Mouse (Mus musculus) G1E-ER4 (cell line): Measurements from ENCODE around the gene Esr2. TPM values are rescaled to one million over a fixed set of nuclear protein-coding genes. Genes with fewer than 3 reads are reported as not detected.

Experiments used
- GATA1 ChIP-seq: IDR thresholded peaks from one replicate; pipeline ENCODE4 v1.8.0; 2012; ENCODE audit warnings: low read length, inconsistent platforms
- polyA plus RNA-seq: library from polyadenylated mRNA; stranded (reverse); fragments of >175 nt; gene quantifications from 2 replicates; pipeline ENCODE4 v1.2.3, GENCODE M21; 2012

Gene Esr2
- polyA plus RNA-seq, 1 experiment: not detected

DNA sequence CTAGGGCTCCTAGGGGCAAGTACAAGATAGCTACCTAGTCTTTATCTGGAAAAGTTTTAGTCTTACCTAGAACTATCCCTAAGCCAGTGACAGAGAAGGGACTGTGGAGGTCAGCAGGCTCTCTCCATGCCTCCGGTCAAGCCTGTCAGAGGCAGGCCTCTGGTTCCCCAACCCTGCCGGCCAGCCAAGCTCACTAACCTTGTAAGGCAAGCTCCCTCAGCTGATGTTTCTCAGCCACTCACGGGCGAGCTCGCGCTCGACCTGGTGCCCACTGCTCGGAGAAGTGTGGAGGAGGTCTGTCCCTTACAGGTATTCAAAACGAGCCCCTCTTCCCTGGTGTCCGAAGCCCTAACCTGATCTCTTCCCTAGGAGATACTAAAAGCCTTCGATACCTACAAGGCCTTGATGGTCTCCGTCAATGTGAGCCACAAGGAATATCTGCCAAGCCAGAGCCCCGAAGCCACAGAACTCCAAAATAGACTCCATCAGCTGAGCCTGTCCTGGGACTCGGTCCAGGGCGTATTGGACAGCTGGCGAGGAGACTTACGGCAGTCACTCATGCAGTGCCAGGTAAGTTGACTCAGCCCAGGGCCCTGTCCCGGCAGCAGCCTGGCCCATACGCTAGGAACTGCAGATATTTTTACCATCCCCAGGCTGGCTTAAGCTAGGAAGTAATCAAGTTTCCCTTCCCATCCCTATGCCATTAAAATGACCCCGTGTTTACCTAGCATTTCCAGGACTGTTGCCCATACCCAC, 72.3 kb downstream of the Esr2 start:
- TF ChIP-seq GATA1: no peak

DNA sequence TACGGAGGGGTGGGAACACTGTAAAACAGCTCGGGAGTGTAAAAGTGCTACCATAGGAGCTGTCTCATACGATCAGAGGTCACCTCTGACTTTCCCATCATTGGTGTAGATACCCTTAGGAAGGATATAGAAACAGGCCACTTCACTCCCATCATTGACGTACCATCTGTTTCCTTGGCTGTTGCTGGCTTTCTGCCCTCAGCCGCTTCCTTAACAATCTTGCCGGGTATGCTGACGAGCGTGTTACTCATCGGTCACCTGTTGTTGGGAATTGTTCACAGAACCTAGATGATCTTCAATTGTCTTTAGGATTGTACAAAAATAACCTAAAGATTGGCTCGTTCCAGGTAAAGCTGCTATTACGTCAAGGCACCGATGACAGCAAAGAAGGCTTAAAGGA, 74.4 kb downstream of the Esr2 start:
- no peak for TF ChIP-seq GATA1

DNA sequence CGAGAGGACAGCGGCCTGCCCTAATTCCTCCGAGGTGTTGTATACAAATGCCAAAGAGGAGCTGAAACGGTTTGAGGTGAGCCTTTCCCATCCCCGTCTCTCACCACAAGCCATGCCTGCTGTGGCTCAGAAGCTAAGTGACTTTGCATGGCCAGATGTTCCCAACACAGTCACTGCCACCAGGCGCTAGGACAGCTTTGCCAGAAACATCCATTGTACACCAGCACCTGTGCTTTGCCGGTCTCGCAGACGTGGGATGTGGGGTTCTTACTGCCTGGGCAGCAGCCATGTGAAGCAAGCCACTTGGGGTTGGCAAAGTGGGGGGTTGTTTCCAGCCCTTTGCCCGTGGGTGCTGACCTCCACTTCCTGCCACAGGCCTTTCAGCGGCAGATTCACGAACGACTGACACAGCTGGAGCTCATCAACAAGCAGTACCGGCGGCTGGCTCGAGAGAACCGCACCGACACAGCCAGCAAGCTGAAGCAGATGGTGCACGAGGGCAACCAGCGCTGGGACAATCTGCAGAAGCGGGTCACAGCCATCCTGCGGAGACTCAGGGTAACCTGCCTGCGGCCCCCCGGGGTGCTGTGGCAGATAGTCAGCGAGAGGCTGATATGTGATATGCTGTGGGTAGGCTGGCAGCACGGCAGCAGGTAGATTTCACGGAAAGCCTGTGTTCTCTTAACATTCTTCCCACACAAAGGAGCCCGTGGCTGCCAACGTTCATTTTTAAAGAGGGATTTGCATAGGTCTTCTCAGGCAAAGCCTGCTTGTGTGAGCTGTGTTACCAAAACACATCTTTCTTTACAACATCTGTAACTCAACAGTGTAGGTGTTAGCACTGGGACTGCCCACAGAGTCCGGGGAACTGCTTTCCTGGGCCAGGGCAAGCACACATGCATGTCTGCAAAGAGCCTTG, 81.7 kb downstream of the Esr2 start:
- TF ChIP-seq GATA1: no peak

DNA sequence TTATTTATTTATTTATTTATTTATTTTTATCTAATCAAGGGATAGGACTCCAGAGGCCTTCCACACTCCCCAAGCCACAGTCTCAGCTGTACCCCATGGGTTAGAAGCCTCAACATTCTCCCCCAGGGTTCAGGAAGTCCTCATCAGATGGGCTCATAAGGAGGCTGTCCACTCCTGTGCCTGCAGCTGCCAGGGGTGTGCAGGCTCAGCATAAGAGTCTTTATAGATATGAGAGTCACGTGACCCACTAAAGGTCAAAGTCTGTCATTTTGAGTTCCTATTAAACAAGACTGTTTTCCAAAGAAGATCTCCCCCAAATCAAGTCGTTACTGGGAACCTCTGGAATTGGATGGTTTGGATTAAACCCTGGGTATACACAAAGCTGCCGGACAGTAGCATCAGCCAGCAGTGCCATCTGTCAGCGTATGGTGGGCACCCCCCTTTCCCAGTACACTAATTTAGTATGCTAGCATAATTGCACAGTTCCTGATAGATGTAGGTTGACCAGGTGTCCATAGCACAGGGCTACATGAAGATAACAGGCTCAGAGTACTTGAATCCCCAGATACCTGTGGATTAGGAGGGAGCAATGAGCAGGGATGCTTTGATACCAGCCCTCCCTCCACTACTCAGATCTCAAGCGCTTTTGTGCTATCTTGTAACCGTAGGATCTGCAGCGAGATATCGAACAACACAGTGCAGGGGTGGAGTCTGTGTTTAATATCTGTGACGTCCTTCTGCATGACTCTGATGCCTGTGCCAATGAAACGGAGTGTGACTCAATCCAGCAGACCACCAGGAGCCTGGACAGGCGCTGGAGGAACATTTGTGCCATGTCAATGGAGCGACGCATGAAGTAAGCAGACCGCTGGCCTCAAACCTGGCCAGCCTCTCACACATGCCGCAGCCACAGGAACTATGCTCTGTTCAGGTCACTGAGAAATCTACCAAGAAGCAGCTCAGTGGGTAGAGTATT, 83.2 kb downstream of the Esr2 start:
- no peak for TF ChIP-seq GATA1

DNA sequence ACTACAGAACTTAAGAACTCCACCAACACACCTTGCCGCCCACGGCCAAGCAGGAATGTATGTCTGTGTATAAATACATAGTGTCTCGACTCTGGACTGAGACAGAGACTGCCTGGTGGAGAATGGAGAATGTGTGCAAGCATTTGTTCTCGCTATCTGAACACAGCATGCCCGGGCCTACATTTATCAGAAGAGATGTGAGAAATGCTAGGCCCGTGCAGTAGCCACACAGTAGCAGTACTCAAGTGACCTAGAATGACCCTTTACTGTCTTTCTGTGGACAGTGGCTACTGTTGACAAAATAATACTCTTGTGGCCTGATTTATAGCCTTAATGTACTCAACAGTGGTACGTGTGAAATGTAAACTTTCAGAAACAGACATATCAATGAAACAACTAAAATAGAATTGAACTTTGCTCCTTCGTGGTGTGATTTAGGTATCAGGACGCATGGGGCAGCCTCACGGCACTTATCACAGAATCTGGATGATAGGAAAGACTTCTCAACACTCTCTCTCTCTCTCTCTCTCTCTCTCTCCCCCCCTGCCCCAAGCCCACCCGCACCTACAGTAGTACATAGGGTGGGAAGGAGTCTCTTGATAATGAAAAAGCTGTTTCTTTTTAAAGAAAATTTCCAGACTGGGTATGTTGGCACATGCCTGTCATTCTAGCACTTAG, 84.1 kb downstream of the Esr2 start:
- TF ChIP-seq GATA1: no peak

DNA sequence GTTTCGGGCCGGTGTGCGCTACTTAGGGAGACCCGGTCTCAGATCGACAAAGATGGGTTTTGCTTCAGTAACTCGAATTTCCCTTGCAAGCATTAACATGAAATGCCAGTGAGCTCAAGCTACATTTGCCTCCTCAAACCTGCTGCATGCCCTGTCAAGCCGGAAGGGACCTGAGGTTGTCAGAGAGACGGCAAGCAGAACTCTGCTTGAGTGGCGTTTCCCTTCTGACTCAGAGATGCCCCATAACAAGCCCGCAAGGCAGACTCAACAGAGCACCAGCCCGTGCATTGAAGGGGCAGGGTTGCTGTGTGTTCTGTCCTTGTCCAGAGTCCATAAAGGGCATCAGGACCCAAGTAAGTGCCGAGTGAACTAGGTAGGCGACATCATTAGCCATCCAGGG, 90.0 kb downstream of the Esr2 start:
- no peak for TF ChIP-seq GATA1

DNA sequence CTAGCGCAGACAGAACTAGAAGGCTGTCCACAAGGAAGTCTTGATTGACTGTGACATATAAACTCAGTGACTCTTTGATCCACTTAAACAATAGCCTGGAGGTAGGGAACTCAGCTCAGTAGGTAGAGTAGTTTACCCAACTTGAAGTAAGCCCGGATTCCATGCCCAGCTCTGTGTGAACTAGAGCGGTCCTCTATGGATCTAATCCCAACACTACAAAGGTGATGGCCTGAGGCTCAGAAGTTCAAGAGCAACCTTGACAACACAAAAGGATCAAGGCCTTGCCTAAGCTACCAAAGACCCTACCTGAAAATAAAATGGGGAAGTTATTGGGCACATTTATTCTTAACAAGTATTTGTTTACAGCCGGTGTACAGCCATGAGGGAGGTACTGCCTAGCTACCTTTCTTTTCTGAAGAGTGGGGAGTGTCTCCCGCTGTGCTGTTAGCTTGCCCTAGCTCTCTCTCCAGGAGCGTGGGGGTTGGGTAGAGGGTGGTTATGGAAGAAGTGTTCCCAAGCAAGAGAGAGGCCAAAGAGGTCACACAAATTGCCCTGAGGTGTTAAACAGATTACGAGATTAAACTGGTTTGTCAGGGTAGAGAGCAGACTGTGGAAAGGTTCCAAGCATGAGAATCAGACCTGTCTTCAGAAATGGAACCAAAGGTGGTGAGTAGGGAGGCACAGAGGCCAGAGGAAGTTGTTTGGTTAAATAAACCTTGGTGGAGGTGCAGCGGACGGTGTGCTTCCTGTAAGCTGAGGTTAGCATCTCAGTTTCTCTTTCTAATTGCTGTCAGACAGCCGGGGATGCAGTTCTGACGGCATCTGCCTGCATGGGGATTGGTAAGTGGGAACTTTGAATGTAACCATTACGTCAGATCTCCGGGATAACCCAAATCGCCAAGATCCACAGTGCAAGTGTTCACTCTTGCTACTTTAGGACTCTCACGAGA, 90.8 kb downstream of the Esr2 start:
- no peak for TF ChIP-seq GATA1

DNA sequence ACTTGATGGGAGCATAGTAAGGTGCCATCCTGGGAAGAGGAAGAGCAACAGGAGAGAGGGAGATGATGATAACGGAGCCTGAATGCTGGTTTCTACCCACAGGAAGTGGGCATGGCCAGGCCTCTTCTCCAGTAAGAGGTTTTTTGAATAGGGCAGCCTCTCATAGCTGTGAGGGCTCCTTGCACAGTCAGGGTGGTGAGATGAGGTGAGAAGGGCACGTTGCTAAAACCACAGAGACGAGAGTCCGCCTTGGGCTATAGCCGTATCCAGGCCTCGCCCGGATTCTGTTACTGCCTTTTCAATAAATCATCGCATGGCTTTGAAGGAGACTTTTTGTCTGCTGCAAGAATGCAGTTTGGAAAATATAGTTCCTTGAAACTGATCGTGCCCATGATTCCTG, 92.0 kb downstream of the Esr2 start:
- no peak for TF ChIP-seq GATA1

DNA sequence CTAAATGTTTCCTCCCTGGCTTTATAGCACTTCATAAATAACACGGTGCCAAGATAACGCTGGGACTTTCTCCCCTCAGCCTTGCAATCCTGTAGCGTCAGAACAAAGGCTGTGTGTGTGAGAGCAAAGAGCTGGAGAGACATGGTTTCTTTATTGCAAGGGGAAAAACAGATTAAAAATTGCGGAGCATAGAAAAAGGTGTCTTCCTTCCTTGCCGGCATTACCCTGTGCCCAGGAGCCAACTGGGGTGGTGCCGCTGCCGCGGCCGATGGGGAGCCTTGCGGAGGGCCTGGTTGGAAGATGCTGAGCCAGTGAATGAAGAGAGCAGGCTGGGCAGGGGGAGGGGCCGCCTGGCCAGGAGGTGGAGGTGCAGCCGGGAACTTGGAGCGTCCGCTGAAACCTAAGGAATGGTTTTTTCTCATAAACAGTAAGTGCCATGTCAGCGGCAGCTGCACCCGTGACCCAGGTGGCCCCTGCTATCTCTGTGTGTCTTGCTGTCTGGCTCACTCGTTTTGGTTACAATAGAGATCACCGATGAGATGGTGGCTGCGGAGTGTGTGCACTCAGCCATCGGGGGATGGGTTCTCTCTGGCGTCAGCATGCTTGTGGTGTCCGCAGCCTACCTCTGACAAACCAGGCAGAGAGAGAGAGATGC, 95.4 kb downstream of the Esr2 start:
- TF ChIP-seq GATA1: no peak

DNA sequence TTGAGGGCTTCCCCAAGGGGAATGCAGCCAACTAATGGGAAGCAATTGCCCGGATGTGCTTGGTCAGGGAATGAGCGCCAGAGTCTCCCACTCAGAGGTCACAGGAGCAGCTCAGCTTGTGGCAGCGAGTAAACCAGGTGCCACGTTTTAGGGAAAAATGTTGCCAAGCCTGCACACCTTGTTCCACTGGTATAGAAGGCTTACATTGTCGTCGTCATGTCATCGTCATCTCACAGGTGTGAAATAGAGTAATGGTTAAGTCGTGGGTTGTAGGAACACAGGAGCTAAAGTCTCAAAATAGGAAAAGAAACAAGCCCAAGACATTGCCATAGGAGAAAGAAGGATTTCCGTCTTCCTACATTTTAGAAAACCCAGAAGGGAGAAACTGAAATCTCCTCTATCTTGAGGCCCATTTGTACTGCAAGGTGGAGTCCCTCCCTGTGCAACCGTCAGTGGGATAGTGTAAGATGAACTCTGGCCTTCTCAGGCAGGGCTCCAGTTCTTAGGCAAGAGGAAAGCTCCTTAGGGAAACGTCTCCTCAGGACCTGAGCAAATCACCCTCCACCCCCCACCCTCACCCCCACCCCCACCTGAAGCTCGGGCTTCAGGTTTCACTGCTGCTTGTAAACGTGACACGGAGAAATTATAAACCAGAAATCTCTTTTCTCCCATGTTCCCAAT, 96.0 kb downstream of the Esr2 start:
- TF ChIP-seq GATA1: no peak

DNA sequence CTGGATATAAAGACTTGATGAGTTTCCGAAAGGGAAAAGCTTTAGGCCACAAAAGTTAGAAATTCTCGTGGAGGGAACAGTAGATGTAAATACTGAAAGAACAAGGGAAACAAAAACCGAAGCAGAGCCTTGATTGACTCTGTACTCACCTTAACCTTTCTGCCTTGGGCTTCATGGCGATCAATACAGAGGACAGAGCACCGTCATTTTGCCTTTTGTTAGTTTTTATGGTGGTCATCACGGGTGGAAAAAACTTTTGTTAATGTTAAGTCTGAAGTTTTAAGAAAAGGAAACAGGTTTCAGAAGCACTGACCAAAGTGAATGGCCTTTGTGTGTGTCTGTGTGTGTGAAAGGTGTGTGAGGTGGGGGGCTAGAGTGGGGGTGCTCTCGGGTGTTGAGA, 103.1 kb downstream of the Esr2 start:
- no peak for TF ChIP-seq GATA1

DNA sequence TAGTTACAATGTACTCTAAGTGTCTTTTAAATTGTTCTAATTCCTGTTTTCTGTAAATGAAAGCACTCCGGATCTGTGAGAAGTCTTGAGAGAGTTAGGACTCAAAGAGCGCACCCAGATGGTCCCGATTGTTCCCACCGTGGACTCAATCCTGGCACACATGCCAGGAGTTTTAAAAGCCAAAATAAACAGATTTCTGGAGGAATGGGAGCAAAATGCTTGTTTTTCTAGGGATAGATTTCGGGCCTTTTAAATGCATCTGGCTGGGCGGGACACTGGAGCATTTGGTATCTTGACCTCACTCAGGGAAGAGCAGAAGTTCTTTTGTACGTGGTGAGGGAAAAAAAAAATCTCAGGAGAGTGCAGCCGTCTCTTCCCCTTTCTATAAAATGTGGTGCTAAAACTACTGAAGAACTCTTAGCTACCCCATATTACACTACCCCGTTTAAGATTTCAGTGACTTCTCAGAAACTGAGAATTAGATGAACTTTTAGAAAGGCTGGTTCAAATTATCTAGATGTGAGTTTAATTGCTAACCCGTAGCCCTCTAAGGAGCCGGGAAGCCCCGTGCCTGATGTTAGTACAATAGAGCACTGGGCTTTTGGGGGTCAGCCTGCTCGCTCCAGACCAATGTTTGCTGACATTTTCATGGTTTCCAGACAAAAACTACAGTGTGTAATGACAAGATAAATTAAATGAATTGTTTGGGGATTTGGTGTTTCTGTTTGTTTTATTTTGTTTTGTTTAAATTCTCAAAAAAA, 103.8 kb downstream of the Esr2 start:
- TF ChIP-seq GATA1: no peak
